Mouse (Mus musculus): ENCODE data around the gene Jazf1. TPM values are rescaled to one million over a fixed set of nuclear protein-coding genes. Genes with fewer than 3 reads are reported as not detected.

The Jazf1 gene
- polyA plus RNA-seq, 1 experiment from 2014 or later, result 15.6 TPM

DNA sequence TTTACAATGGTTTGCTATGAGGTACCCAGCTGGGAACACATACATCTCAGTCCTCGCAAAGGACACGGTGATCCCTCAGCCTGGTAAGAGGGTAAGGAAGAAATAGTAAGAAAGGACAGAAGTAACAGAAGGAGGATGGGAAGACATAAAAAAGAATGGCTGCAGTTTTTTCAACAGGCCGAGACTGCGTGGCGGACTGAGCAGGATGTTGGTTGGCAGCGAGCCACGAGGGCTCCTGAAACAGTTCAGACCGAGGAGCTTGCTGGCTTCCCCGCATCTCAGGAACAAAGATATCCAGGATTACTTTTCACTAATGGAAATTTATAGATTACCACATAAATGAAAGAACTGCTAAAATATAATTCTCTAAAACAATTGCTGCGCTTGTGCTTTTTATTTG lies 131.4 kb downstream of the Jazf1 start:
- Histone ChIP-seq H3K27me3 (ENCODE audit: control insufficient read depth, insufficient read depth, low read length) (no peaks in the 10 kb centered on the region), H3K36me3 (ENCODE audit: control insufficient read depth, insufficient read depth, low read length) (no peaks in the 10 kb centered on the region), H3K4me3 (ENCODE audit: control insufficient read depth in 1 of 2, insufficient read depth in 1 of 2, low read depth in 1 of 2, low read length in 2 of 2) (no peak overlapping the region), H3K27ac (replicated peaks in 1 of 2; ENCODE audit: control insufficient read depth in 1 of 2, insufficient read depth in 1 of 2, low read depth in 2 of 2, low read length in 2 of 2) (no peak overlapping the region), H3K9me3 (ENCODE audit: control insufficient read depth, low read length) (no peaks in the 10 kb centered on the region), H3K9ac (ENCODE audit: low read length) (no peak overlapping the region), H3K4me2 (ENCODE audit: low read length) (no peak overlapping the region), H3K4me1 (ENCODE audit: control insufficient read depth in 2 of 2, insufficient read depth in 2 of 2, low read length in 2 of 2) (peaks cover 2 to 9% of the 10 kb centered on the region in 2 experiments; a peak in 3 of 4 replicates)
- ATAC-seq (ENCODE audit: insufficient number of reproducible peaks, insufficient read depth, low FRiP score, low read depth), result no peak
- WGBS, result 38% methylated on average over 10 of the region's 10 CpGs

DNA sequence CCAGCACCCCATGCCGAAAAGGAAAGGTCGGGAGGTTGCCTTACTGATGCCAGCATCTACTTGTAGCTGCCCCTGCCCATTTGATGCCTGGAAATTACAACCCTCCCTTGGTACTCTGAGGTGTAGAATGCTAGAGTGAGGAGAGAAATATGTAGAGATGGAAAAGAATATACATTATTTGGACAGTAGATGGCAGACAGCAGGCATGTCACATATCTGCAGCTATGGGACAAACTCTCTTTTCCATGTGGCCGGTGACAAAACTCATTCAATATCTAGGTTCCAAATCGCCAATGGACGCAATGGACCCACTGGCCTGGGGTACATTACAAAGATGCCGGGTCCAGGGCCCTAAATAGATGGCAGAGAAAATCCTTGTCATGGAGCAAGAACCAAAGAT lies 134.4 kb downstream of the Jazf1 start:
- 82% methylated on average over 6 of the region's 6 CpGs for WGBS
- Histone ChIP-seq H3K4me2 (ENCODE audit: low read length) (no peak overlapping the region), H3K4me3 (ENCODE audit: control insufficient read depth in 1 of 2, insufficient read depth in 1 of 2, low read depth in 1 of 2, low read length in 2 of 2) (no peak overlapping the region), H3K36me3 (ENCODE audit: control insufficient read depth, insufficient read depth, low read length) (no peaks in the 10 kb centered on the region), H3K9ac (ENCODE audit: low read length) (no peak overlapping the region), H3K4me1 (ENCODE audit: control insufficient read depth in 2 of 2, insufficient read depth in 2 of 2, low read length in 2 of 2) (peaks cover 2 to 9% of the 10 kb centered on the region in 2 experiments; a peak in 3 of 4 replicates), H3K27me3 (ENCODE audit: control insufficient read depth, insufficient read depth, low read length) (no peaks in the 10 kb centered on the region), H3K9me3 (ENCODE audit: control insufficient read depth, low read length) (no peaks in the 10 kb centered on the region), H3K27ac (replicated peaks in 1 of 2; ENCODE audit: control insufficient read depth in 1 of 2, insufficient read depth in 1 of 2, low read depth in 2 of 2, low read length in 2 of 2) (no peak overlapping the region)
- ATAC-seq (ENCODE audit: insufficient number of reproducible peaks, insufficient read depth, low FRiP score, low read depth), result no peak

DNA sequence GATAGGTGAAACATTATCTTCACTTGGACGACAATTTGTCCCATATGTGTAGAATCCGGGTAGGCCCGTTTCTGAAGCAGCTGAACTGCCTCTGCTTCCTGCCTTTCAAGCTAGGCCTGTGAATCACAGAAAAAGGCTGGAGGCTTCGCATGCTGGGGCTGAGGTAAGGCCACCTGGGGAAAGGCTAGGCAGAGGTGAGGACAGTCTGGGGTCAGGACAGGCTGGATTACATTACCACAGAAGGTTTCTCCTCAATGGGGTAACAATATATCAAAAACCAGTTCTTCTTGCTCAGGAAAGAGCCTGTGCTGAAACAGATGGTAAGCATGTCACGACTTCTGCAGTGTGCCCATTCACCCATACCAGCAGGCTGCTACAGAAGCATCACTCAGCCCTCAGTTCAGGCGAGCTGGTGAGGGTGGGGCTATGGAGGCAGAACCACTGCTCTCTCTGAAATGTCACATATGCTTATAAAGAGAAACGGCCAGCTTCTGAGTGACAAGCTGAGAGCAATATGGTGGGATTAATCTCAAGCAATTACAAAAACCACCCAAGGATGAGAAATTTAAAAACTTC lies 135.7 kb downstream of the Jazf1 start:
- Histone ChIP-seq H3K4me1 (ENCODE audit: control insufficient read depth in 2 of 2, insufficient read depth in 2 of 2, low read length in 2 of 2) (peaks cover 0 to 3% of the 10 kb centered on the region in 2 experiments; a peak in 2 of 4 replicates), H3K4me3 (ENCODE audit: control insufficient read depth in 1 of 2, insufficient read depth in 1 of 2, low read depth in 1 of 2, low read length in 2 of 2) (no peak overlapping the region), H3K27me3 (ENCODE audit: control insufficient read depth, insufficient read depth, low read length) (no peaks in the 10 kb centered on the region), H3K9ac (ENCODE audit: low read length) (no peak overlapping the region), H3K36me3 (ENCODE audit: control insufficient read depth, insufficient read depth, low read length) (no peaks in the 10 kb centered on the region), H3K9me3 (ENCODE audit: control insufficient read depth, low read length) (no peaks in the 10 kb centered on the region), H3K27ac (replicated peaks in 1 of 2; ENCODE audit: control insufficient read depth in 1 of 2, insufficient read depth in 1 of 2, low read depth in 2 of 2, low read length in 2 of 2) (no peak overlapping the region), H3K4me2 (ENCODE audit: low read length) (no peak overlapping the region)
- 70% methylated on average over 7 of the region's 7 CpGs for WGBS
- no peak for ATAC-seq (ENCODE audit: insufficient number of reproducible peaks, insufficient read depth, low FRiP score, low read depth)

GRCm38 (mm10) chr6:52929358-52929757 lies 139.1 kb downstream of the Jazf1 start:
- Histone ChIP-seq H3K27me3 (ENCODE audit: control insufficient read depth, insufficient read depth, low read length) (no peaks in the 10 kb centered on the region), H3K4me1 (ENCODE audit: control insufficient read depth in 2 of 2, insufficient read depth in 2 of 2, low read length in 2 of 2) (no peaks in the 10 kb centered on the region), H3K4me2 (ENCODE audit: low read length) (no peak overlapping the region), H3K9me3 (ENCODE audit: control insufficient read depth, low read length) (no peaks in the 10 kb centered on the region), H3K27ac (replicated peaks in 1 of 2; ENCODE audit: control insufficient read depth in 1 of 2, insufficient read depth in 1 of 2, low read depth in 2 of 2, low read length in 2 of 2) (no peak overlapping the region), H3K4me3 (ENCODE audit: control insufficient read depth in 1 of 2, insufficient read depth in 1 of 2, low read depth in 1 of 2, low read length in 2 of 2) (no peak overlapping the region), H3K36me3 (ENCODE audit: control insufficient read depth, insufficient read depth, low read length) (no peaks in the 10 kb centered on the region), H3K9ac (ENCODE audit: low read length) (no peak overlapping the region)
- ATAC-seq (ENCODE audit: insufficient number of reproducible peaks, insufficient read depth, low FRiP score, low read depth), result no peak
- WGBS, result 88% methylated on average over 12 of the region's 12 CpGs

GRCm38 (mm10) chr6:52926947-52927346 lies 141.5 kb downstream of the Jazf1 start:
- no peak for ATAC-seq (ENCODE audit: insufficient number of reproducible peaks, insufficient read depth, low FRiP score, low read depth)
- Histone ChIP-seq H3K4me1 (ENCODE audit: control insufficient read depth in 2 of 2, insufficient read depth in 2 of 2, low read length in 2 of 2) (no peaks in the 10 kb centered on the region), H3K27ac (replicated peaks in 1 of 2; ENCODE audit: control insufficient read depth in 1 of 2, insufficient read depth in 1 of 2, low read depth in 2 of 2, low read length in 2 of 2) (no peak overlapping the region), H3K9me3 (ENCODE audit: control insufficient read depth, low read length) (no peaks in the 10 kb centered on the region), H3K4me3 (ENCODE audit: control insufficient read depth in 1 of 2, insufficient read depth in 1 of 2, low read depth in 1 of 2, low read length in 2 of 2) (no peak overlapping the region), H3K4me2 (ENCODE audit: low read length) (no peak overlapping the region), H3K36me3 (ENCODE audit: control insufficient read depth, insufficient read depth, low read length) (no peaks in the 10 kb centered on the region), H3K9ac (ENCODE audit: low read length) (no peak overlapping the region), H3K27me3 (ENCODE audit: control insufficient read depth, insufficient read depth, low read length) (no peaks in the 10 kb centered on the region)
- WGBS, result 65% methylated on average over 4 of the region's 4 CpGs

- Histone ChIP-seq H3K4me3 (ENCODE audit: control insufficient read depth in 1 of 2, insufficient read depth in 1 of 2, low read depth in 1 of 2, low read length in 2 of 2) (no peak overlapping the region), H3K4me2 (ENCODE audit: low read length) (no peak overlapping the region), H3K9me3 (ENCODE audit: control insufficient read depth, low read length) (no peaks in the 10 kb centered on the region), H3K36me3 (ENCODE audit: control insufficient read depth, insufficient read depth, low read length) (no peaks in the 10 kb centered on the region), H3K4me1 (ENCODE audit: control insufficient read depth in 2 of 2, insufficient read depth in 2 of 2, low read length in 2 of 2) (no peaks in the 10 kb centered on the region), H3K27me3 (ENCODE audit: control insufficient read depth, insufficient read depth, low read length) (no peaks in the 10 kb centered on the region), H3K9ac (ENCODE audit: low read length) (no peak overlapping the region), H3K27ac (replicated peaks in 1 of 2; ENCODE audit: control insufficient read depth in 1 of 2, insufficient read depth in 1 of 2, low read depth in 2 of 2, low read length in 2 of 2) (no peak overlapping the region)
- WGBS, result 79% methylated on average over 9 of the region's 9 CpGs
- no peak for ATAC-seq (ENCODE audit: insufficient number of reproducible peaks, insufficient read depth, low FRiP score, low read depth)
Observed at GRCm38 (mm10) chr6:52925458-52926042, 142.9 kb downstream of the Jazf1 start.

DNA sequence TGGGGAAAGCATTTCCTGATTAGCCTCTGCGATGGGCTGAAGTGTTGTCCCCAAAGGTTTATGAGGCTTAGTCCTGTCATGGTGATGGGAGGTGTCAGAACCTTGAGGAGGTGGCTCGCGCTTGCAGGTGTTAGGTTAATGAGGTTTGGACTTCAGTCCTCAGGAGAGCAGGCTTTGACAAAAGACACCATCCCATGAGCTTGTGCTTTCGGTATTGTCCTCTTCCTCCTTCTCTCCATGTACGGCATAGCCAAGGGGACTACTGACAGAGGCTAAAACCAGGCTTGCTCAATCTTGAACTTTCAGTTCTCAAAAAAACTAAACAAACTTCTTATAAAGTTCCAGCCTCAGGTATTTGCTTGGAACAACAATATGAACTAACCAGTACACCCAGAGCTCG lies 147.2 kb downstream of the Jazf1 start:
- 85% methylated on average over 6 of the region's 6 CpGs for WGBS
- no peak overlapping the region for H3K9ac ChIP-seq (ENCODE audit: low read length)
- no peaks in the 10 kb centered on the region for H3K4me1 ChIP-seq (ENCODE audit: control insufficient read depth in 2 of 2, insufficient read depth in 2 of 2, low read length in 2 of 2)
- H3K9me3 ChIP-seq (ENCODE audit: control insufficient read depth, low read length), result no peaks in the 10 kb centered on the region
- H3K4me3 ChIP-seq (ENCODE audit: control insufficient read depth in 1 of 2, insufficient read depth in 1 of 2, low read depth in 1 of 2, low read length in 2 of 2), result no peak overlapping the region
- ATAC-seq (ENCODE audit: insufficient number of reproducible peaks, insufficient read depth, low FRiP score, low read depth), result no peak
- H3K36me3 ChIP-seq (ENCODE audit: control insufficient read depth, insufficient read depth, low read length), result no peaks in the 10 kb centered on the region
- no peak overlapping the region for H3K27ac ChIP-seq (replicated peaks in 1 of 2; ENCODE audit: control insufficient read depth in 1 of 2, insufficient read depth in 1 of 2, low read depth in 2 of 2, low read length in 2 of 2)
- H3K27me3 ChIP-seq (ENCODE audit: control insufficient read depth, insufficient read depth, low read length), result no peaks in the 10 kb centered on the region
- H3K4me2 ChIP-seq (ENCODE audit: low read length), result no peak overlapping the region

GRCm38 (mm10) chr6:52920719-52921118 lies 147.7 kb downstream of the Jazf1 start:
- H3K4me2 ChIP-seq (ENCODE audit: low read length), result no peak overlapping the region
- ATAC-seq (ENCODE audit: insufficient number of reproducible peaks, insufficient read depth, low FRiP score, low read depth), result no peak
- no peak overlapping the region for H3K4me3 ChIP-seq (ENCODE audit: control insufficient read depth in 1 of 2, insufficient read depth in 1 of 2, low read depth in 1 of 2, low read length in 2 of 2)
- H3K27ac ChIP-seq (replicated peaks in 1 of 2; ENCODE audit: control insufficient read depth in 1 of 2, insufficient read depth in 1 of 2, low read depth in 2 of 2, low read length in 2 of 2), result no peak overlapping the region
- H3K4me1 ChIP-seq (ENCODE audit: control insufficient read depth in 2 of 2, insufficient read depth in 2 of 2, low read length in 2 of 2), result no peaks in the 10 kb centered on the region
- no peaks in the 10 kb centered on the region for H3K27me3 ChIP-seq (ENCODE audit: control insufficient read depth, insufficient read depth, low read length)
- WGBS, result 80% methylated on average over 6 of the region's 6 CpGs
- no peaks in the 10 kb centered on the region for H3K9me3 ChIP-seq (ENCODE audit: control insufficient read depth, low read length)
- H3K36me3 ChIP-seq (ENCODE audit: control insufficient read depth, insufficient read depth, low read length), result no peaks in the 10 kb centered on the region
- no peak overlapping the region for H3K9ac ChIP-seq (ENCODE audit: low read length)
